Mouse (Mus musculus) intestine, embryonic 16.5 days (tissue): ENCODE measurements around the gene Trpm1. TPM values are rescaled to one million over a fixed set of nuclear protein-coding genes. Genes with fewer than 3 reads are reported as not detected.

Source experiments
- ATAC-seq: fragments of 200-750 bp; cut with Nextera tagmentation; 2 replicates; pipeline ENCODE4 v1.8.0; 2017; ENCODE audit warnings: moderate TSS enrichment, moderate library complexity
- H3K27ac ChIP-seq: fragments of 300-500 bp; sonication (generic); 2 replicates; pipeline ENCODE4 v1.5.1; 2014; ENCODE audit warnings: mild to moderate bottlenecking, low read length
- H3K27me3 ChIP-seq: fragments of 300-500 bp; sonication (generic); replicated peaks from 2 replicates; pipeline ENCODE4 v1.6.1; 2014; ENCODE audit warnings: low read length, control low read depth, mixed read lengths; ENCODE audit not compliant: control insufficient read depth, insufficient read depth
- H3K36me3 ChIP-seq: fragments of 300-500 bp; sonication (generic); 2 replicates; pipeline ENCODE4 v1.6.1; 2014; ENCODE audit warnings: low read length, control low read depth; ENCODE audit not compliant: control insufficient read depth, insufficient read depth
- H3K4me1 ChIP-seq: fragments of 300-500 bp; sonication (generic); 2 replicates; pipeline ENCODE4 v1.6.1; 2014; ENCODE audit warnings: low read length, control low read depth, mixed read lengths; ENCODE audit not compliant: control insufficient read depth, insufficient read depth
- H3K4me2 ChIP-seq: fragments of 300-500 bp; sonication (generic); 2 replicates; pipeline ENCODE4 v1.6.1; 2014; ENCODE audit warnings: low read depth, low read length, control low read depth
- H3K4me3 ChIP-seq: fragments of 300-500 bp; sonication (generic); 2 replicates; pipeline ENCODE4 v1.5.1; 2014; ENCODE audit warnings: mild to moderate bottlenecking, low read length
- H3K9ac ChIP-seq: fragments of 300-500 bp; sonication (generic); 2 replicates; pipeline ENCODE4 v1.6.1; 2014; ENCODE audit warnings: low read depth, low read length
- H3K9me3 ChIP-seq: fragments of 300-500 bp; sonication (generic); 2 replicates; pipeline ENCODE4 v1.6.1; 2016; ENCODE audit warnings: low read length, control low read depth; ENCODE audit not compliant: control insufficient read depth
- WGBS: fragments of 180-500 bp; shearing (Covaris S2); extraction: QIAGEN DNeasy Blood & Tissue Kit; methylation state at CpG from one replicate; pipeline ENCODE4 v1.1.7; 2014; 5-methylcytosine and 5-hydroxymethylcytosine counted together
- polyA plus RNA-seq: library from polyadenylated mRNA; unstranded; fragments of >200 nt; fragmentation: Nextera tagmentation; extraction: Ambion mirVana; gene quantifications from 2 replicates; pipeline ENCODE4 v1.2.1, GENCODE M21; 2015

Gene Trpm1
- polyA plus RNA-seq, 1 experiment from 2014 or later, result not detected

DNA sequence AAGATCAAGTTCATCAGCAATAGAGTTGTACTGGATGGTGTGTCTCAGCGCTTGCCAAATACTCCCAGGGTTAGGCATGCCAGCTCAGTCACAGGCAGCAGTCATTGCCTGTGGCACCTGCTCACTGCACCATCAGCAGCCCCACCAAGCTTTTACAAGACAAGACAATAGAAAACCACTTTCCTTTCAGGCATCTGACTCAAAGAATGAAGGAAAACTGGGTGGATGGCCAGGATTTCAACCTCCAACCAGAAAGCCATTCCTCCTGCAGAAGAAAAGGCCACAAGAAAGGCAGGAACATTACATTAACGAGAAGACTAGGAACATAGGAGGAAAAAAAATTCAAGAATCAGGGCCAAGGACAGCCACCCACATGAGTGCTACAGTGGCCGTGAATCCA is 100.1 kb downstream of the Trpm1 start:
- no peak overlapping the region for H3K27ac ChIP-seq

DNA sequence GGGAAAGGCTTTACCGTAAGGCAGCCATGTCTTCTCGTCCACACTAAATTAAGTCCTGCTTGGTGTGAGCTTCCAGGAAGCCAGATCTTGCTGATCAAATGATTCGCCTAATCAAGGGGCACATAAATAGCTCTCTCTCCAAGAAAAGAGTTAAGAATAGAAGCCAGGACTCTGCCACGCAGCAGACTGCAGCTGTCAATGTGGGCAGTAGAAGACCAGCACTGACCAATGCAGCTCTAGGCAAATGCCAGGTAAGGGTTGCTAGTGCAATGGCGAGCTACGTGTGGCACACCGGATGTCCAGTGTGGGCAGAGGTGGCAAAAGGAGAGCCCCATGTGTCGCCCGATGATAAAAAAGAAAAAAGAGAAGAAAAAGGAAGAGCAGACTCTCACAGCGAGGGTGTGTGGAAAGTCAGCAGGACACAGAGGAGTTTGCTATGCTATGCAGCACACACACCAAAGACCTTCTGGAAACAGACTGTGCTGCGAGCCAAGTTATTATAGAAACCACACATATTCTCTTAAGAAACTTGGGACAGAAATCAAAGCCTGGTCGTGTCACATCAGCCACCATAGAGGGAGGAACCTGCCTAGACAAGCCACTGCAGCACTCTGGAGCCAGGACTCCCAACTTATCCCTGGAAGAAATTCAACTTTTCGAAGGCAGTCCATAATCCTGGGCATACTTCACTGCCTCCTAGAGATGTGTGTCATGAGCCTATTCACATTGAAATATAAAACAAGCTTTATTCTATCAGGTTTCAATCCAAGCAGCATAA is 112.1 kb downstream of the Trpm1 start:
- no peak overlapping the region for H3K4me2 ChIP-seq
- H3K4me3 ChIP-seq, result no peak overlapping the region
- no peak overlapping the region for H3K27ac ChIP-seq
- WGBS, result 83% methylated on average over 13 of the region's 13 CpGs
- H3K9ac ChIP-seq, result no peak overlapping the region
- H3K36me3 ChIP-seq, result no peaks in the 10 kb centered on the region
- H3K4me1 ChIP-seq, result no peaks in the 10 kb centered on the region
- H3K9me3 ChIP-seq, result no peaks in the 10 kb centered on the region
- peaks cover 9% of the 10 kb centered on the region for H3K27me3 ChIP-seq
- no peak for ATAC-seq

More for the DNA sequence above, 100.1 kb downstream of the Trpm1 start:
- Histone ChIP-seq H3K9me3 (no peaks in the 10 kb centered on the region), H3K4me2 (no peak overlapping the region), H3K27me3 (no peaks in the 10 kb centered on the region; the same call in 1 of the 2 replicates), H3K4me1 (no peaks in the 10 kb centered on the region), H3K4me3 (no peak overlapping the region), H3K36me3 (no peaks in the 10 kb centered on the region), H3K9ac (no peak overlapping the region)
- WGBS, result 92% methylated on average over 3 of the region's 3 CpGs
- ATAC-seq, result no peak

DNA sequence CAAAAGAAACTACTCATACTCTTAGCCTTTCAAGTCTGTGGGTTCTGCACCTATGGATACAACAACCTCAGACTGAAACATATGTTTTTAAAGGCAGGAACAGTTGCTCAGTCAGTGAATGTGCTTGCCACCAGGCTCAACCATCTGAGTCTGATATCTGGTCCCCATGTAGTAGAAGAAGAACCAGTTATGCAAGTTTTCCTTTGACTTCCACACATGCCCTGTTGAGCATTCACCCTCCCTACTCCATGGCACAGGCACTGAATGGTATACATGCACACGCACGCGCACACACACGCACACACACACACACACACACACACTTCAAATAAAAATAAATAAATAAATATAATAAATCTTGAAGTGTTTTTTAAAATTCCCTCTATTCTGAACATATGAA is 113.0 kb downstream of the Trpm1 start:
- WGBS, result 85% methylated on average over 4 of the region's 4 CpGs
- H3K4me3 ChIP-seq, result no peak overlapping the region
- no peak overlapping the region for H3K4me2 ChIP-seq
- H3K4me1 ChIP-seq, result no peaks in the 10 kb centered on the region
- H3K9ac ChIP-seq, result no peak overlapping the region
- ATAC-seq, result peak; percentile 53; the same call in 1 of the 2 replicates
- H3K9me3 ChIP-seq, result no peaks in the 10 kb centered on the region
- no peak overlapping the region for H3K27ac ChIP-seq
- H3K27me3 ChIP-seq, result peaks cover 9% of the 10 kb centered on the region
- H3K36me3 ChIP-seq, result no peaks in the 10 kb centered on the region

DNA sequence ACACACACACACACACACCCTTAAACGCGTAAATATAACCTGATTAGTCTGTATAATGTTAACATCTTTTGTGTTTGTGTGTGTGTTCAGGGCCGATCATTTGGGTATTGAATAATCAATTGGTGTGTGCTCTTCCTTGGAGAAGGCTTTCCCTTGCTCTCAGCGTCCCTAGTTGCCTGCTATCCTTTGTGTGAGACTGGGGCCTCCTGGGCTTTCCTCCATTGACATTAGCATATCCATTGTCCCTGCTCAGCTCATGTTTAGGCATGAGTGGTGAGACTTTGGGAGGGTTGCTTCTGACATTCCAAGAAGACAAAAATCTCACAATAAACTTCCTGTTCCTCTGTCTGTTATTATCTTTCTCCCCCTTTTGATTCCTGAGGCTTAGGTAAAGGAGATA is 118.3 kb downstream of the Trpm1 start:
- H3K27ac ChIP-seq, result no peak overlapping the region
- no peak for ATAC-seq
- no peak overlapping the region for H3K4me2 ChIP-seq
- no peaks in the 10 kb centered on the region for H3K4me1 ChIP-seq
- no peak overlapping the region for H3K4me3 ChIP-seq
- WGBS, result 41% methylated on average over 4 of the region's 4 CpGs
- no peak overlapping the region for H3K9ac ChIP-seq
- H3K36me3 ChIP-seq, result no peaks in the 10 kb centered on the region
- H3K27me3 ChIP-seq, result peaks cover 9% of the 10 kb centered on the region
- H3K9me3 ChIP-seq, result no peaks in the 10 kb centered on the region

DNA sequence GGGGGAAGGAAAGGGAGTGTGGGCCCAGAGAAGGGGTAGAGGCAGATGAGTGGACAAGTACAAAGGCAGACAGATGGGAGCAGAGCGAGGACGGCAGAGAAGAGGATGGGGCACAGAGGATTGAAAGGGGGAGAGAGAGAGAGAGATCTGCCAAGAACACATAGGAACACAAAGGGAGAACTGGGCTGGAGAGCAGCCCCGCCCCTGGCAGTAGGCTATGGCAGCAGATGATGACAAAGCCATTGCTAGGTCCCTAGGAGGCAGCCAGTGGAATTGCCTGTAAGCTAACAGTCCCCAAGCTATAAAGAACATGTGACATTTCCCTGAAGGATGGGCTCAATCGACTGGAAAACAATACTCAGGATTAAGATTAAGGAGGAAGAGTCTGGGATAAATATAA is 121.9 kb downstream of the Trpm1 start:
- Histone ChIP-seq H3K27ac (no peak overlapping the region), H3K4me3 (no peak overlapping the region), H3K4me1 (no peaks in the 10 kb centered on the region), H3K9ac (no peak overlapping the region), H3K36me3 (no peaks in the 10 kb centered on the region), H3K27me3 (no peaks in the 10 kb centered on the region), H3K4me2 (no peak overlapping the region), H3K9me3 (no peaks in the 10 kb centered on the region)
- WGBS, result 74% methylated on average over 4 of the region's 4 CpGs
- ATAC-seq, result no peak

DNA sequence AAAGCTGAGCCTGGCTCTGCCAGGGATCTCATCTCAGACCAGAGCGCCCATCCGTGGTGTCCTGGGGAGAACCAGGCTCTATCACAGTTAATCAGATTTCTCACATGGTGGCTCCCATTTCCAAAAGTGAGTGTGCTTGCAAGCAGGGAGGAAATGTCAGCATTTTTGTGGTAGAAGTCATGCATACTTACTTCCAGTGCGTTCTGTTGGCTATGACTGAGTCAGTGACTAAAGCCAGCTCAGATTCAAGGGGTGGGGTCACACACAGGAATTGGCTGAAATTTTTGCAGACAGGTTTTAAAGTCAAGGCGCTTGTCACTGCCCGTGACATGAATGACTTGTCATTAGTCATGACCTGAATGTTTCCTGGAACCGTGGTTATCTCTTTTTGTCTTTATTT is 123.3 kb downstream of the Trpm1 start:
- no peak for ATAC-seq
- Histone ChIP-seq H3K4me2 (no peak overlapping the region), H3K27me3 (no peaks in the 10 kb centered on the region), H3K27ac (no peak overlapping the region), H3K36me3 (no peaks in the 10 kb centered on the region), H3K9me3 (no peaks in the 10 kb centered on the region), H3K4me1 (no peaks in the 10 kb centered on the region), H3K4me3 (no peak overlapping the region), H3K9ac (no peak overlapping the region)
- 49% methylated on average over 6 of the region's 6 CpGs for WGBS

DNA sequence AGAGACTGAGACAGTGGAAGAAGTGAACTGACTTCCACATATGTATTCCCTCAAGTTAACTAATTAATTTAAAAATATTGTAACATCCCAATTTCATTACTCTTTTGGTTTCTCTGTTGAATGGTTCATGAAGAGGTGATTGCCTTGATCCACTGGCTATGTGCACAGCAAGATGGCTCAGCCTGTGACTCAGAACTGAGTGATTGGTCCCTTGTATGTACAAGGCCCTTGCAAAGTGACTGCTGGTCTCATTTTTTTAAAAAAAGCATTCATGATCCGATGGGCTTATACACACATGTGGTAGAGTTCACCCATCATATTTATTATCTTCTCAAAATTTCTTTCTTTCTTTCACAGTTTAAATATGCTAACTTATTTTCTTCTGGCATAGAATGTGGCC is 124.9 kb downstream of the Trpm1 start:
- WGBS, result 79% methylated on average over 1 of the region's 1 CpGs
- H3K36me3 ChIP-seq, result no peaks in the 10 kb centered on the region
- no peaks in the 10 kb centered on the region for H3K9me3 ChIP-seq
- H3K27ac ChIP-seq, result no peak overlapping the region
- H3K4me3 ChIP-seq, result no peak overlapping the region
- no peak for ATAC-seq
- H3K27me3 ChIP-seq, result no peaks in the 10 kb centered on the region
- H3K9ac ChIP-seq, result no peak overlapping the region
- no peak overlapping the region for H3K4me2 ChIP-seq
- H3K4me1 ChIP-seq, result no peaks in the 10 kb centered on the region

DNA sequence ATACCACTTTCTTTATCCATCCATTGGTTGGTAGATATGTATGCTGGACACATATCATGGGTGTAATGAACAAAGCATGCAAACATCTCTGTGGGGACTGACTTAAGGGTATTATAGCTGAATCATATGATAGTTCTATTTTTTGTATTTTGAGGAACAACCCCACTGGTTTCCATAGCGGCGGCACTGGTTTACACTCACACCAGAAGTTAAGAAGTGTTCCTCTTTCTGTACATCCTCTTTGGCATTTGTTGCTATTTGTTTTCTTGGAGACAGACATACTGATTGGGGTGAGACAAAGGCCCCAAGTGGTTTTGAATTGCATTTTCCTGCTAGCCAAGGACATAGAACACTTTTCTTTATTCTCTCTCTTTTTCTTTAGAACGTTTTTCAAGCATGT is 125.9 kb downstream of the Trpm1 start:
- no peaks in the 10 kb centered on the region for H3K27me3 ChIP-seq
- H3K4me3 ChIP-seq, result no peak overlapping the region
- no peak overlapping the region for H3K9ac ChIP-seq
- H3K4me1 ChIP-seq, result no peaks in the 10 kb centered on the region
- no peaks in the 10 kb centered on the region for H3K36me3 ChIP-seq
- ATAC-seq, result no peak
- no peak overlapping the region for H3K27ac ChIP-seq
- no peak overlapping the region for H3K4me2 ChIP-seq
- no peaks in the 10 kb centered on the region for H3K9me3 ChIP-seq
- WGBS, result 85% methylated on average over 3 of the region's 3 CpGs

DNA sequence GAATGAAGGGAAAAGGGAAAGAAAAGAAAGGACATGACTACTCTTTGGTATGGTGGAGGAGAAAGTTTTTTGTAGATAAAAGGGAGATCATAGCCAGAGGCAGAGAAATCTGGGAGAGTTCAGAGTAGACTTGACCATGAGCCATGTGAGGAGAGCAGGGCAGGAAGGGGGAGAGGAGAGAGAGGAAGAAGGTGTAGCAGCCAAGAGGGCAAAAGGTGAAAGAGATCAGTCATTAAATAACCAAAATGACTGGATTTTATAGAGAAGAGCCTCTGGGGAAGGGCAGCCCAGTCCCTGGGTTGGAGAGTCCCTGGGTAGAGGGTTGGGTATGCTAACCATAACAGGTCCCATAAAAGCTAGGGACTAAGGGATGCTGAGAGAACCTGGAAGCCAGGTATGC is 132.9 kb downstream of the Trpm1 start:
- H3K4me3 ChIP-seq, result no peak overlapping the region; the same call in 1 of the 2 replicates
- no peak overlapping the region for H3K9ac ChIP-seq
- no peaks in the 10 kb centered on the region for H3K27me3 ChIP-seq
- no peaks in the 10 kb centered on the region for H3K36me3 ChIP-seq
- no peaks in the 10 kb centered on the region for H3K9me3 ChIP-seq
- peak overlapping the region; percentile 69 for H3K4me2 ChIP-seq
- no peaks in the 10 kb centered on the region for H3K4me1 ChIP-seq
- no peak overlapping the region for H3K27ac ChIP-seq
- no peak for ATAC-seq
